Mouse (Mus musculus) left cerebral cortex, adult 18-20 months (tissue): ENCODE measurements around the gene Mad1l1. TPM values are rescaled to one million over a fixed set of nuclear protein-coding genes. Genes with fewer than 3 reads are reported as not detected.

Experiments
- DNase-seq, 2 experiments: peaks; one replicate each; pipeline ENCODE4 v3.0.0; 2021 to 2022; ENCODE audit warnings: low spot score in 2 of 2, mixed read lengths in 1 of 2
- total RNA-seq, 2 experiments: library from RNA; stranded (reverse); gene quantifications; 2 replicates each; pipeline ENCODE4 v1.2.3; 2021

Gene Mad1l1
- total RNA-seq, 2 experiments from 2014 or later, result 14.3 to 19.3 TPM

DNA sequence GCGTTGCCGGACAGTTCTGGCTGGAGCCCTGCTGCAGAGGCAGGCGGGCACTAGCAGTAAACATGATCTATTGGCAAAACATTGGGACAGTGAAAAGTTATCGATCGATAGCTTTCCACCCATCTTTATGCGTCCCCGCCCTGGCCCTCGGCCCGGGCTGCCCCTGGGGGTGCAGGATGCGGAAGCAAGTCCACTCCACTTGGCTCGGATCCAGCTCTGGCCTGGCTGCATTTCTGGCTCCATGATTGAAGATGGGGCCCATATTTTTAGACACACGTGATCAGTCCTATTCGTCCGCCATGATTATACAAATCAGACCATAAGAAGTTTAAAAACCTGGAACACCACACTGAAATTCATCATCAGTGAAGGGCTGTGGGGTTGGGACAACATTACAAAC lies 355.8 kb downstream of the Mad1l1 start:
- DNase-seq, result no peak

GRCm38 (mm10) chr5:139964391-139964790 lies 357.0 kb downstream of the Mad1l1 start:
- DNase-seq, result no peak

DNA sequence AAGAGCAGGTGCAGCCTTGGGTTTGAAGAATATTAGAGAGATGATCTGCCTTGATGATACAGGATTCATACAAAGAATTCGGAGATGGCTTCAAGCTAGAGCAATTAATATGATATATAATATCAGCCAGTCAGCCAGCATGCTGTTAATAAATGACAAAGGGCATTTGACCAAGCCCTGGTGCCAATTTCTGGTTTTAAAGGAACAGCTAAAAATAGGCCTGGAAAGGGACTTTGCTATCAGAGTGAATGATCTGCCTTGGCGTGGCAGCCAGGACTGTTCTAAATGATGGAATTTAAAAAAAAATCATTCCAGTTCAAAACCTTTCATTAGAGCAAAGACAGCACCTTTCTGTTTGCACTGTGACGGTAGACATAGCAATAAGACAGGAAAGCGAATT lies 361.6 kb downstream of the Mad1l1 start:
- no peak for DNase-seq

Other genes with a start within 250 kb of the Mad1l1 start
- gene Nudt1, start 104 bp upstream of the Mad1l1 start, total RNA-seq, result 1 to 10 TPM; 6.5 to 7.8 TPM
- gene Mrm2, start 10.3 kb upstream of the Mad1l1 start, total RNA-seq, result 10 to 100 TPM in 1 of 2 experiments, 1 to 10 TPM in 1; 9.5 to 12.2 TPM
- 10 to 100 TPM; 14.4 to 15.6 TPM for gene Snx8, start 67.7 kb upstream of the Mad1l1 start, total RNA-seq
- 10 to 100 TPM; 87.1 to 93.6 TPM for gene Eif3b, start 97.8 kb upstream of the Mad1l1 start, total RNA-seq
- gene Gm4869, start 124.1 kb upstream of the Mad1l1 start, total RNA-seq, result not detected
- 10 to 100 TPM; 16.2 to 17.4 TPM for gene Chst12, start 184.0 kb upstream of the Mad1l1 start, total RNA-seq
- gene Grifin, start 243.5 kb upstream of the Mad1l1 start, total RNA-seq, result not detected